Mouse (Mus musculus) megakaryocyte-erythroid progenitor cell, adult 5-6 weeks (primary cell): ENCODE results near the gene Olfr434. TPM values are rescaled to one million over a fixed set of nuclear protein-coding genes. Genes with fewer than 3 reads are reported as not detected.

Experiments
- total RNA-seq, 2 experiments: library from RNA; stranded (forward) in 1 of 2; stranded (reverse) in 1 of 2; fragments of 200-1000, 215-1000 nt in 1 of 2; fragments of >200 nt in 1 of 2; fragmentation: Nextera tagmentation in 1 of 2; gene quantifications; 2 replicates each; pipeline ENCODE4 v1.2.3; 2014 to 2017

The Olfr434 gene
- total RNA-seq, 2 experiments from 2014 or later, result not detected

Other genes starting within 250 kb of the Olfr434 start
- not detected in 2 replicates for gene Olfr441, start 106.7 kb upstream of the Olfr434 start, total RNA-seq (2014; fragmentation: Nextera tagmentation)
- not detected in 2 replicates for gene Olfr441, start 106.7 kb upstream of the Olfr434 start, total RNA-seq (2017)
- gene Olfr237-ps1, start 66.5 kb upstream of the Olfr434 start, total RNA-seq (2014; fragmentation: Nextera tagmentation), result not detected in 2 replicates
- gene Olfr237-ps1, start 66.5 kb upstream of the Olfr434 start, total RNA-seq (2017), result not detected in 2 replicates
- not detected in 2 replicates for gene Olfr437, start 49.7 kb upstream of the Olfr434 start, total RNA-seq (2014; fragmentation: Nextera tagmentation)
- not detected in 2 replicates for gene Olfr437, start 49.7 kb upstream of the Olfr434 start, total RNA-seq (2017)
- gene Olfr13, start 40.9 kb upstream of the Olfr434 start, total RNA-seq (2014; fragmentation: Nextera tagmentation), result not detected in 2 replicates
- gene Olfr13, start 40.9 kb upstream of the Olfr434 start, total RNA-seq (2017), result not detected in 2 replicates
- gene Olfr435, start 15.9 kb upstream of the Olfr434 start, total RNA-seq (2014; fragmentation: Nextera tagmentation), result not detected in 2 replicates
- gene Olfr435, start 15.9 kb upstream of the Olfr434 start, total RNA-seq (2017), result not detected in 2 replicates
- gene Olfr47, start 18.5 kb downstream of the Olfr434 start, total RNA-seq (2014; fragmentation: Nextera tagmentation), result not detected in 2 replicates
- not detected in 2 replicates for gene Olfr47, start 18.5 kb downstream of the Olfr434 start, total RNA-seq (2017)
- 1.9 and 2.4 TPM in 2 replicates for gene Arhgef5, start 52.6 kb downstream of the Olfr434 start, total RNA-seq (2014; fragmentation: Nextera tagmentation)
- gene Arhgef5, start 52.6 kb downstream of the Olfr434 start, total RNA-seq (2017), result 0.89 and 1.3 TPM in 2 replicates
- gene Nobox, start 96.5 kb downstream of the Olfr434 start, total RNA-seq (2014; fragmentation: Nextera tagmentation), result not detected in 2 replicates
- gene Nobox, start 96.5 kb downstream of the Olfr434 start, total RNA-seq (2017), result not detected in 2 replicates